Mouse (Mus musculus): ENCODE measurements around the gene Fcho2. TPM values are rescaled to one million over a fixed set of nuclear protein-coding genes. Genes with fewer than 3 reads are reported as not detected.

The Fcho2 gene
- total and polyA plus RNA-seq, 2 experiments from 2014 or later, result 14.1 to 25.1 TPM

- WGBS, result 94% methylated on average over 2 of the region's 2 CpGs
- TF ChIP-seq CTCF (IDR thresholded peaks at IDR 0.05; ENCODE audit: low read depth), result no peak
- no peak overlapping the region for H3K4me3 ChIP-seq (ENCODE audit: low read depth, low read length)
Observed at GRCm38 (mm10) chr13:98738213-98738612, 77.0 kb downstream of the Fcho2 start.

GRCm38 (mm10) chr13:98733292-98733691 is 82.0 kb downstream of the Fcho2 start:
- no peak for TF ChIP-seq CTCF (IDR thresholded peaks at IDR 0.05; ENCODE audit: low read depth)
- Histone ChIP-seq H3K9me3 (ENCODE audit: low read length) (no peaks in the 10 kb centered on the region), H3K9ac (no peak overlapping the region), H3K4me1 (ENCODE audit: insufficient read depth) (no peaks in the 10 kb centered on the region), H3K27ac (ENCODE audit: low read depth, low read length) (no peak overlapping the region), H3K36me3 (ENCODE audit: insufficient read depth) (peaks cover 35% of the 10 kb centered on the region), H3K4me3 (ENCODE audit: low read depth, low read length) (no peak overlapping the region), H3K4me2 (ENCODE audit: low read depth) (no peak overlapping the region), H3K27me3 (ENCODE audit: insufficient read depth, low read length) (no peaks in the 10 kb centered on the region)
- no peak for DNase-seq
- ATAC-seq, result no peak
- 47% methylated on average over 3 of the region's 3 CpGs for WGBS

More at GRCm38 (mm10) chr13:98738213-98738612, 77.0 kb downstream of the Fcho2 start:
- H3K36me3 ChIP-seq (ENCODE audit: insufficient read depth), result peaks cover 17% of the 10 kb centered on the region
- H3K4me2 ChIP-seq (ENCODE audit: low read depth), result no peak overlapping the region
- no peak for ATAC-seq
- no peaks in the 10 kb centered on the region for H3K9me3 ChIP-seq (ENCODE audit: low read length)
- no peak for DNase-seq
- H3K9ac ChIP-seq, result no peak overlapping the region
- H3K27me3 ChIP-seq (ENCODE audit: insufficient read depth, low read length), result no peaks in the 10 kb centered on the region
- H3K4me1 ChIP-seq (ENCODE audit: insufficient read depth), result no peaks in the 10 kb centered on the region
- H3K27ac ChIP-seq (ENCODE audit: low read depth, low read length), result no peak overlapping the region

- Histone ChIP-seq H3K4me3 (ENCODE audit: low read depth, low read length) (no peak overlapping the region), H3K9ac (no peak overlapping the region), H3K27ac (ENCODE audit: low read depth, low read length) (no peak overlapping the region), H3K4me1 (ENCODE audit: insufficient read depth) (no peaks in the 10 kb centered on the region), H3K4me2 (ENCODE audit: low read depth) (no peak overlapping the region), H3K36me3 (ENCODE audit: insufficient read depth) (peaks cover 50% of the 10 kb centered on the region), H3K9me3 (ENCODE audit: low read length) (no peaks in the 10 kb centered on the region), H3K27me3 (ENCODE audit: insufficient read depth, low read length) (no peaks in the 10 kb centered on the region)
- DNase-seq (peak; percentile 17), ATAC-seq (peak; percentile 63; the same call in 1 of the 2 replicates)
- WGBS, result 65% methylated on average over 1 of the region's 1 CpGs
- peak; percentile 44 for TF ChIP-seq CTCF (IDR thresholded peaks at IDR 0.05; ENCODE audit: low read depth)
Observed at GRCm38 (mm10) chr13:98729271-98730062, 85.8 kb downstream of the Fcho2 start.

- peak; percentile 82 for TF ChIP-seq CTCF (IDR thresholded peaks at IDR 0.05; ENCODE audit: low read depth)
- ATAC-seq, result peak; percentile 79
- no peak overlapping the region for H3K27ac ChIP-seq (ENCODE audit: low read depth, low read length)
- no peaks in the 10 kb centered on the region for H3K27me3 ChIP-seq (ENCODE audit: insufficient read depth, low read length)
- H3K9me3 ChIP-seq (ENCODE audit: low read length), result no peaks in the 10 kb centered on the region
- no peaks in the 10 kb centered on the region for H3K4me1 ChIP-seq (ENCODE audit: insufficient read depth)
- H3K9ac ChIP-seq, result no peak overlapping the region
- H3K4me3 ChIP-seq (ENCODE audit: low read depth, low read length), result no peak overlapping the region
- peak; percentile 63 for DNase-seq
- H3K36me3 ChIP-seq (ENCODE audit: insufficient read depth), result peaks cover 30% of the 10 kb centered on the region
- 63% methylated on average over 4 of the region's 4 CpGs for whole genome bisulfite sequencing
- no peak overlapping the region for H3K4me2 ChIP-seq (ENCODE audit: low read depth)
Observed at GRCm38 (mm10) chr13:98726494-98726893, 88.8 kb downstream of the Fcho2 start.

- Histone ChIP-seq H3K27ac (ENCODE audit: low read depth, low read length) (no peak overlapping the region), H3K4me3 (ENCODE audit: low read depth, low read length) (no peak overlapping the region), H3K27me3 (ENCODE audit: insufficient read depth, low read length) (no peaks in the 10 kb centered on the region), H3K9me3 (ENCODE audit: low read length) (no peaks in the 10 kb centered on the region), H3K9ac (no peak overlapping the region), H3K36me3 (ENCODE audit: insufficient read depth) (peaks cover 28% of the 10 kb centered on the region), H3K4me1 (ENCODE audit: insufficient read depth) (no peaks in the 10 kb centered on the region), H3K4me2 (ENCODE audit: low read depth) (no peak overlapping the region)
- 98% methylated on average over 1 of the region's 1 CpGs for WGBS
- TF ChIP-seq CTCF (IDR thresholded peaks at IDR 0.05; ENCODE audit: low read depth), result no peak
- no peak for ATAC-seq
- DNase-seq, result no peak
Observed at GRCm38 (mm10) chr13:98723430-98723829, 91.8 kb downstream of the Fcho2 start.

GRCm38 (mm10) chr13:98722296-98722695 is 93.0 kb downstream of the Fcho2 start:
- Histone ChIP-seq H3K4me3 (ENCODE audit: low read depth, low read length) (no peak overlapping the region), H3K4me2 (ENCODE audit: low read depth) (no peak overlapping the region), H3K27me3 (ENCODE audit: insufficient read depth, low read length) (no peaks in the 10 kb centered on the region), H3K27ac (ENCODE audit: low read depth, low read length) (no peak overlapping the region), H3K4me1 (ENCODE audit: insufficient read depth) (no peaks in the 10 kb centered on the region), H3K9me3 (ENCODE audit: low read length) (no peaks in the 10 kb centered on the region), H3K36me3 (ENCODE audit: insufficient read depth) (peaks cover 22% of the 10 kb centered on the region), H3K9ac (no peak overlapping the region)
- TF ChIP-seq CTCF (IDR thresholded peaks at IDR 0.05; ENCODE audit: low read depth), result no peak
- DNase-seq, result no peak
- no peak for ATAC-seq
- 18% methylated on average over 1 of the region's 1 CpGs for WGBS

GRCm38 (mm10) chr13:98716176-98716575 is 99.1 kb downstream of the Fcho2 start:
- Histone ChIP-seq H3K36me3 (ENCODE audit: insufficient read depth) (peaks cover 4% of the 10 kb centered on the region; the same call in 1 of the 2 replicates), H3K4me2 (ENCODE audit: low read depth) (no peak overlapping the region), H3K9ac (no peak overlapping the region), H3K27ac (ENCODE audit: low read depth, low read length) (no peak overlapping the region), H3K9me3 (ENCODE audit: low read length) (no peaks in the 10 kb centered on the region), H3K4me1 (ENCODE audit: insufficient read depth) (no peaks in the 10 kb centered on the region), H3K27me3 (ENCODE audit: insufficient read depth, low read length) (no peaks in the 10 kb centered on the region), H3K4me3 (ENCODE audit: low read depth, low read length) (no peak overlapping the region)
- no peak for TF ChIP-seq CTCF (IDR thresholded peaks at IDR 0.05; ENCODE audit: low read depth)
- DNase-seq (no peak), ATAC-seq (no peak; the same call in 1 of the 2 replicates)
- 80% methylated on average over 8 of the region's 8 CpGs for WGBS
